Mouse (Mus musculus) heart, adult 2 months (tissue): Measurements from ENCODE around the gene Spats2.

Experiments used
- CTCF ChIP-seq: fragments of 200-600 bp; IDR thresholded peaks from 2 replicates; pipeline ENCODE4 v1.8.1; 2022; ENCODE audit warnings: antibody characterized with exemption, mild to moderate bottlenecking, moderate library complexity
- POLR2A ChIP-seq: fragments of 200-500 bp; IDR thresholded peaks from 2 replicates; pipeline ENCODE4 v1.6.1; 2011; ENCODE audit warnings: mild to moderate bottlenecking, low read depth, low read length, control low read depth; ENCODE audit not compliant: insufficient read depth

DNA sequence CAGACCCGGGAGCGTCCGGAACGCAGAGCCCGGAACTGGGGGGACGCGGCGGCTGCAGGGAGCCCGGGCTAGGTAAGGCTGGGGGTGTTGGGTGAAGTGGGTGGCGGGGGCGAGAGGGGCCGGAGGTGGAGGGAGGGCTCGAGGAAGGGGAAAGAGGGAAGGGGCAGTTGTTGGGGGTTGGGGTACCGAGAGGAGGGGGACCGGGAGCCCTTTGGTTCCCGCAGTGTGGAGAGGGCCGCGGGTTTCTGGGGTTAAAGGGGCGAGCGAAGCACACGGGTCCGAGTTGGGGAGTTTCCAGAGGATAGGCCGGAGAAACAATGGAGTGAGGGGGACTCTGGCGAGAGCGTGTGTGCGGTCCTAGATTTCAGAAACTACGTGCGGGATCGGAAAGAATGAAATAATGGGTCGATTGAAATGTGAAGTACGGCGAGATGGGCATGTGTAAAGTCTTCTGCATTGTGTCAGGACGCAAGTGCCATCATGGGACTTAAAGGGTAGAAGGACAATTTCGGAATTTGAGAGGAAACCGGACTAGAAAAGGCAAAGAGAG is 1.2 kb downstream of the Spats2 start:
- no peak for TF ChIP-seq CTCF
- no peak for TF ChIP-seq POLR2A
